Mouse (Mus musculus) embryo, embryonic 11.5 days (tissue): ENCODE results near the gene Gm20594.

Experiments
- DNase-seq: peaks from one replicate; pipeline ENCODE4 v3.0.0-alpha.2; 2012; ENCODE audit warnings: low read depth, low spot score

Gene Gm20594

GRCm38 (mm10) chr6:79817616-79818015, at the start of gene Gm20594:
TSS of gene Gm20594 (plus strand) at chr6:79817916.
- no peak for DNase-seq

DNA sequence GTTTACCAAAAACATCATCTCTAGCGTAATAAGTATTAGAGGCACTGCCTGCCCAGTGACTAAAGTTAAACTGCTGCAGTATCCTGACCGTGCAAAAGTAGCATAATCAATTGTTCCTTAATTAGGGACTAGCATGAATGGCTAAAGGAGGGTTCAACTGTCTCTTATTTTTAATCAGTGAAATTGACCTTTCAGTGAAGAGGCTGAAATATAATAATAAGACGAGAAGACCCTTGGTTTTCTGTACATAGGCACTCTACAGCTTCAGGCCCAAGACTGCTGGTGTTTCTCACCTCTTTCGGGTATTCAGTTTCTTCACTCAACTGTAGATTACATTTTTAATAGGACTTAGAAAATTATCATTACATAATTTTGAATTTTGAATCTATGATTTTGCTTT, 398 bp downstream of the Gm20594 start:
- DNase-seq = no peak

GRCm38 (mm10) chr6:79833845-79834244, 16.1 kb downstream of the Gm20594 start:
- no peak for DNase-seq

GRCm38 (mm10) chr6:79846829-79847228, 29.1 kb downstream of the Gm20594 start:
- no peak for DNase-seq
